Mouse (Mus musculus) 3T3-L1 (cell line): Measurements from ENCODE around the gene Rnf24.
"Not testable (repeated sequence)": the region's sequence is repeated elsewhere in the genome, so short reads cannot be mapped to it uniquely, and the experiment has no call there.

Experiments
- DNase-seq: peaks from one replicate; pipeline ENCODE4 v3.0.0-alpha.2; 2015; ENCODE audit warnings: low read depth, low spot score

The Rnf24 gene

DNA sequence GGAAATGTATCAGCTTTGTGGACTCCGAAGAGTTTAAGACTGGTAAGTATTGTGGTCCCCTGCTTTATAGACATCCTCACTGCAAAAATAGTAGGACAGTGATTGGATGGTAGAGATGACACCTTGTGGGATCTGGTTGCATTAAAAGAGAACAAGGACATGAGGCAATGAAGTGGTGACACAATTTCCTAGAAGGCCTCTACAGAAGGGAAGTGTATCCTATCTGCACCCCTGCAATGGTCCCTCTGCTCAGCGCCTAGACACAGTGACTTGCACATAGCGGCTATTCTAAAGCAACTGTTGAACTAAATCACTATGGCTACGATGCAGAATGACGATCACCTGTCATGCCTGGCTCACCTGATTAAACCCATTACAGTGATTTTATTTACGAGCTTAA is 15.1 kb downstream of the Rnf24 start:
- DNase-seq = no peak

DNA sequence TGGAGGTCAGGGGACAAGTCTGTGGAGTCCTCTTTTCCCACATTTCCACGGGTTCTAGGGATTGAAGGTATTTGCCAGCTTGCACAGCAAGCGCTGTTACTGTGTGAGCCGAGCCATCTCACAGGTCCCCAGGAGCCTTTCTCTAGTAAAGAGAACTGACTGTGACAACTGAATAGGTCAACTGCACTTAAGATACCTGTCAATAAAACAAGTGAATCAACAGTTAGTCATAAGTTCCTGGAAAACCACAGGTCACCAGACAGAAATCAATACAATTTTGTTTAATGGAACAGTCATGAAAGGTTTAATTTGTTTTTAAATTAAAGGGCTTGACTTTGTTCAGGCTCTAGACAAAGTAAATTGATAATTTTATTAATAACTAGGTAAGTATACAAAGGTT is 22.1 kb downstream of the Rnf24 start:
- DNase-seq = no peak

DNA sequence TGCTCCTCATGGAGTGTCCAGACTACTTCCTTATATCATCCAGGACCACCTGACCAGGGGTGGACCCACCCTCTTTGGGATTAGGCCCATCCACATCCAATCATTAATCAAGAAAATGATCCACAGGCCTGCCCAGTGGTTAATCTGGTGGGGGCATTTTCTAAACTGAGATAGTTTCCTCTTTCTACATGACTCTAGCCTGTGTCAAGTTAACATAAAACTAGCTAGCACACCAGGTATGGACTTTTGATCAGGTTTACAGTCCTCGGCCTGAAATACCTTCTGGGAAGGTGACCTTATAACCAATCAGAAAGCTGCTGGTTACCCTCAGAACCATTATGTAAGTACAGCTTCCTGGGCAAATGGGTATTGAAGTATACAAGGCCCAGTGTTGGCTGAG is 23.7 kb downstream of the Rnf24 start:
- no peak for DNase-seq

DNA sequence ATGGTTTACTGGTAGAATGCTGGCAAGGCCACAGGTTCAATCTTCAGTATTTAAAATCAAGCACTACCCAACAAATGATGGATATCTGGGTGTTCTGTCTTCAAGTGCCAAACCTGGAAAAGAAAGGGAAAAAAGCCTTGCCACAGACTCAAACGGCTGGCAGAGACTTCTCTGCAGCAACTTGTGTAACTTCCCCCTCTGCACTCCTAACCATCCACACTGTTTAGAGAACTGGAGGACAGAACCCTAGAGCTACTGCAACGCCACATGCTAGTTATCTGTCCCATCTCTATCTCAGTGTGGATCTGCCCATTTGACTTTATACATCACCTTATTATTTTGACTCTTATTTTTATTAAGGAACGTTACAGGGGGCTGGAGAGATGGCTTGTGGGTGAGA is 26.6 kb downstream of the Rnf24 start:
- DNase-seq = no peak

- no peak for DNase-seq
These were observed 29.0 kb downstream of the Rnf24 start for GRCm38 (mm10) chr2:131323675-131324074.

DNA sequence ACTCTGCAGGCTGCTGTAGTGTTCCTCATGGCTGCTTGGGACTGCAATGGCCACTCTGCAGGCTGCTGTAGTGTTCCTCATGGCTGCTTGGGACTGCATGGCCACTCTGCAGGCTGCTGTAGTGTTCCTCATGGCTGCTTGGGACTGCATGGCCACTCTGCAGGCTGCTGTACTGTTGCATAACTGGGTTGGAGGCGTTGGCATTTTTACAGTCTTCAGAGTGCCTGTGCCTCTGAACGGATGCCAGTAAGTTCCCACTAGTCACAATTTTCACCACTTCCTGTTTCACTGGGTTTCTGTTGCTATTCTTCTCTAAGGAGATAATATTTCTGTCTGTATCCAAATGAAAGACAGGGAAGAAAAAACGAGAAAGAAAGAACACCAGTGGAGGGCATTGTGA is 31.5 kb downstream of the Rnf24 start:
- peak; percentile 91 for DNase-seq

GRCm38 (mm10) chr2:131319401-131319800 is 33.3 kb downstream of the Rnf24 start:
- DNase-seq = no peak

GRCm38 (mm10) chr2:131316167-131316566 is 36.5 kb downstream of the Rnf24 start:
- DNase-seq = no peak

- no peak for DNase-seq
These were observed 43.4 kb downstream of the Rnf24 start for GRCm38 (mm10) chr2:131309296-131309695.

DNA sequence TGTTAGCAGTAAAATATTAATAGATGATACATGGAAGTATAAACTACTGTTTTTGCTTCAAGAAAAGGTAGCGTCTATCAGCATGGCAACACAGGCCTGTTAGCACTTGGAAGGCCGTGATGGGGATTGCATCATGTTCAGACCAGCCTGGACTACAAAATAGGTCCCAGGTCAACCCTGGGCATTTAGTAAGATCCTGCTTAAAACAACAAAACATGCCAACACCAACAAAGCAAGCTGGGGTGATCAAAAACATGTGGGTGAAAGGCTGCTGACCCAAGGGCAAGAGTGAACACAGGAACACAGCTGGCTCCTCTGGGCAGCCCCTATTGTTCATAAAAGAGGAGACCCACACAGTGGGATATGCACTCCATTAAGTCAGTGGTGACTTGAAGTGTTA is 44.9 kb downstream of the Rnf24 start:
- DNase-seq = no peak

DNA sequence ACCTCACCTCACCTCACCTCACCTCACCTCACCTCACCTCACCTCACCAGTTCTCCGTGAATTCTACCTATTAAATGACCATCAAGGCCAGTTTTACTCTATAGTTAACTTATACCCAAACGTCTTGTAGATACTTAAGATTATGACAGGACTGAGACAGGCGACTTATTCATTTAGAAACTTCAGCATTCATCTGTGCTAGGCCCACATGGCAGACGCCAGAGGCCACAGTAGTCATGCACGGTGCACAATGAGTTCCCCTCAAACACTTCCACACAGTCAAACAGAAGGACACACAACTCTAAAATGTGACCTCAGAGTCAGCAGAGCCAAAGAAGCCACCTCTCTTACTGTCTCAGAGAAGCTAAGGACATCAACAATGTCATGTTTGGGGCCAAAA is 45.3 kb downstream of the Rnf24 start:
- DNase-seq = no peak

- peak; percentile 75 for DNase-seq
These were observed 47.5 kb downstream of the Rnf24 start for GRCm38 (mm10) chr2:131305226-131305625.

- DNase-seq = peak; percentile 16
These were observed 48.2 kb downstream of the Rnf24 start for GRCm38 (mm10) chr2:131304497-131304896.

- no peak for DNase-seq
These were observed 51.1 kb downstream of the Rnf24 start for GRCm38 (mm10) chr2:131301635-131302034.

DNA sequence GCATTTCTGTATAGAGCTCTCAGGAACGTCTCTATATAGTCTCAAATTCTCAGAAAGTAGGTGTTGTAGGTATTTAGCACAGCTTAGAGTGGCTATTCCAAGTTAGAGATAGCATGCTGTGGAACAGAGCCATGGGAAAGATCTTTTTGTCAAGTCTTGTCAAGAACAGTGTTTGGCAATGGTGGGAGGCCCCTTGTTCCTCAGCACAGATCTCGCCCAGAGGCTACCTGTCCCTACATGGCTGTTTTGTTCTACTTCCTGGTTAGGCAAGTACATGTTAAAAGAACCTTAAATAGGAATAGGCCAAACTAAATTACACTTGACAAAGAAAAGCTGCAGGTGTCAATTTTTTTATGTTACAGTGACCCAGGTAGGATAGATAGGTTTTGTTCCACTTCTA is 52.2 kb downstream of the Rnf24 start:
- no peak for DNase-seq

DNA sequence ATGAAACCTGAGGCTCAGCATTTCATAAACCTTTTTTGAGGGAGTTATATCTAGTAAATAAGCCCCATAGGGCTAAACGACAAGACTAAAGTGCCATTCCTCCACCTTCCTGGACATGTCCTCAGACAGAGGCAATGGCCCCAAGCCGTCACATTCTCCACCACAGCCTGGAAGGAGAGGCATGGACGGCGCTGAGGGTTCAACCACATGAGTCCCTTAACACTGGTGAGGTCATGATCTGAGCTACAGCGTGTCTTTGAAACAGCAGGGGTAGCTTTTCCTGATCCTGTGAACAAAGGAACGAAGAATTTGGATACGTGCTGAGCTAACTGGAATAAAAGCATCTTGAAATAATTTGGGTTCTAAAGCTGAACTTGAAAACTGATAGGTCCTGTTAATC is 54.0 kb downstream of the Rnf24 start:
- not testable (repeated sequence) for DNase-seq

DNA sequence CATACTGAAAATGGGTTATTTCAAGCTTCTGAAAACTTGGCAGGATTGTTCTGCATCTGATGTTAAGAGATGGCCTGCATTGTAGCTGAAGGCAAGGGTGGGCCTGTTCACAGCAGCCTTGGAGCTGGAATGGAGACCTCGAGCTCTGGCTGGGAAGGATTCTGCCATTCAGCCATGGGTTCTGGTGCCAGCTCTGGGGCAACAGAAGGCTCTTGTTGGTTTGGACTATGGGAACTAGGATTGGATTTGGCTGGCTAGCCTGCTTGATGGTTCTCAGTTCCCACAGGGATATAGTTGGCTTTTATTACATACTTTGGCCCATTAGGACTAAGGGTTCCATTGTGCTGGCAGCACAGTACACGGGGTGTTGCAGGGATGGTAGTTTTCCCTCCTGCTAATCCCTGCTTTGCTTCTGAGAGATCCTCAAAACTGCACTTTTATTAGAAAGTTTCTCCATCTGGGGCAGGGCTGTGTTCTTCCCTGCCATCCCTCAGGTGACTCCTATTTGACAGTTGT is 55.9 kb downstream of the Rnf24 start:
- no peak for DNase-seq

GRCm38 (mm10) chr2:131290669-131291068 is 62.0 kb downstream of the Rnf24 start:
- no peak for DNase-seq

- DNase-seq = no peak
These were observed 66.4 kb downstream of the Rnf24 start for GRCm38 (mm10) chr2:131286276-131286675.

DNA sequence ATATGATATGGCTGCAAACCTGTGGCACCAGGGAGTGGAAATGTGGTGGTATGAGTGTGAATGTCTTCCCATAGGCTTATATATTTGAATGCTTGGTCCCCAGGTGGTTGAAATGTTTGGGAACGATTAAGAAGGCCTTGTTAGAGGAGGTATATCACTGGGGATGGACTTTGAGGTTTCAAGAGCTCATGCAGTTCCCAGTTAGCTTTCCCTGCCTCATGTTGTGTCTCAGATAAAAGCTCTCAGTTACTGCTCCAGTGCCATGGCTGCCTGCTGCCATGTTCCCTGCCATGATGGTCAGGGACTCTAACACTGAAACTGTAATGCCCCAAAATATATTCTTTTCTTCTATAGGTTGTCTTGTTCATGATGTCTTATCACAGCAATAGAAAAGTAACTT is 71.1 kb downstream of the Rnf24 start:
- DNase-seq = no peak

GRCm38 (mm10) chr2:131276722-131277121 is 76.0 kb downstream of the Rnf24 start:
- DNase-seq = no peak

DNA sequence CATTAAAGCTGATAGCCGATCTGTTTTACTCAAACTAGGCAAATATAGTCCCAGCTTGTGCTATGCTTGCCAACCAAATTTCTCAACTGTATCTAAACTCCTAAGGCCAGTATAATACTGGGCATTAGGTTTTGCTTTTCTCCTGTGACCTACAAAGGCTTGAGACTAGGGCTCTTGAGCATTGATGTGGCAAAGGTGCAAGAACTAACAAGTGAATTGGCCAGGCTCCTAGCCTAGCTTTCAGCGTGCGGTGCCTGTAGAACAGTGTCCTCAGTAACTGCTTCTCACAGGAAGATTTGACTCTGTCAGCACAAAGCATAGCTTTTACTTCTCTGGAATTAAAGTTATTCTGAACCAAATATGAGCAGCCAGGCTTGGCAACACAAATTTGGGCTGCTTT is 77.2 kb downstream of the Rnf24 start:
- DNase-seq = no peak

DNA sequence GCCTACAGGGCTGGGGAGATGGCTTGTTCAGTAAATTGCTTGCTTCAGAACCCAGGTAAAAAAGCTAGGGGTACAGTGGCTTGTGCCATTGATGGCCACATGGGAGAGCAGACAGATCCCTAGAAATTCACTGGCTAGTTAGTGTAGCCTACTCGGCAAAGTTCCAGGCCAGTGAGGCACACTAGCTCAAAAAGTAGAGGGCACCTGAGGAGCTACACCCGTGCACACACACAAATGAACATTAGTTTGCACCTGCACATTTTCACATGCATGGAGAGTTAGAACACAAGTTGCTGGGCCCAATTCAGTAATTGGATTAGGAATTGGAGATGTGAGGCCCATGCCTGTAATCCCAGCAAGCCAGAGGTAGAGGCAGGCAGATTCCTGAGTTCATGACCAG is 87.6 kb downstream of the Rnf24 start:
- DNase-seq = no peak

- no peak for DNase-seq
These were observed 88.7 kb downstream of the Rnf24 start for GRCm38 (mm10) chr2:131264027-131264426.
